14 mouse cellular contexts compared by ENCODE assay signal in the genomic region with DNA sequence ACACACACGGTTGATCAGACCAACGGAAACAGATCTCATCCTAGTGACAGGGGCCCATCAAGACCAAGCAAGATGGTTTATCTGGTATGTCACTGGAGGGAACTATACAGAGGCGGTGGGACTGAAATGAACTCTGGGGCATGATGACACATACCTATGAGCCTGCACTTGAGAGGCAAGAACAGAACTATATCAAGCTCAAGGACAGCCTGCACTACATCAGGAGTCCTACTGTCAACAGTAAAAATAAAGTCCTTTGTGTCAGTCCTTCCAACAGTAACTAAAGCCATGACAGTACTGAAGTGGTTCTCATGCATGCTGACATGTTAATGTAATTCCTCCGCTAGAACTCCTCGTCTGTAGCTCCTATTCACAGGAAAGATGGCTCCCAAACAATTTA.
"Had no signal": no experiment of that assay in that cellular context is flagged by ENCODE, and none has a peak within 500 bp of the region (broad histone marks: within the 10 kb centered on the region; RNA-seq: fewer than 3 reads in every experiment).

No protein-coding gene starts in this region.

- H3K27ac ChIP-seq: limb, embryonic 15.5 days; liver, embryonic 12.5 days; midbrain, embryonic 10.5 days; neural tube, embryonic 15.5 days had no signal

- H3K27me3 ChIP-seq: limb, embryonic 15.5 days; liver, embryonic 12.5 days; neural tube, embryonic 15.5 days had no signal

- ATAC-seq: liver, embryonic 12.5 days had no signal

- H3K36me3 ChIP-seq: limb, embryonic 15.5 days; liver, embryonic 12.5 days; midbrain, embryonic 10.5 days; neural tube, embryonic 15.5 days had no signal

- H3K9me3 ChIP-seq: limb, embryonic 15.5 days; liver, embryonic 12.5 days; midbrain, embryonic 10.5 days; neural tube, embryonic 15.5 days had no signal

- DNase-seq: kidney, postnatal 14 days; layer of hippocampus, postnatal 36 days; lung, embryonic 14.5 days; lung, postnatal 10 days; lung, postnatal 4 days; midbrain, embryonic 14.5 days; right cerebral cortex, adult 18-20 months; right cerebral cortex, postnatal 25 days; thymus, postnatal 36 days had no signal

- H3K4me3 ChIP-seq: limb, embryonic 15.5 days; liver, embryonic 12.5 days; midbrain, embryonic 10.5 days; myocyte; neural tube, embryonic 15.5 days had no signal

- H3K9ac ChIP-seq: limb, embryonic 15.5 days; liver, embryonic 12.5 days; lung, embryonic 14.5 days; neural tube, embryonic 15.5 days had no signal

- H3K4me2 ChIP-seq: limb, embryonic 15.5 days; liver, embryonic 12.5 days; lung, embryonic 14.5 days; neural tube, embryonic 15.5 days had no signal
